Mouse (Mus musculus): ENCODE measurements around the gene Ms4a4b.
"Not testable (repeated sequence)": the region's sequence is repeated elsewhere in the genome, so short reads cannot be mapped to it uniquely, and the experiment has no call there.

The Ms4a4b gene

DNA sequence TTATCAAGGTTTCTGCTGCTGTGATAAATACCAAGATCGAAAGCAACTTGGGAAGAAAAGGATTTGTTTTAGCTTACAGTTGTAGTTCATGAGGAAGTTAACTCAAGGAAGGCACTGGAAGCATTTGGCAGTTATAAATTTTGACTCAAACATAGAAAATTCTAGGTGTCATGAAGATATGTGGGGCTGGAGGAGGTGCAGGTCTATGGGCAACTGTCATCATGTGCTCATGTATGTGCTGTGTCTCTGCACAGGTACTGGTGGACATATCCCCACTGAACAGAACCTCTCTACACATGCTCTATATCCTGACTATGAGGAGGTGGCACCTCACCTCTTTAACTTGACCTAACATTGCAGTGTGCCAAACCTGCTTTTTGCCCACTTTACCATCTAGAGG lies 43.2 kb downstream of the Ms4a4b start:
- no peak for DNase-seq (ENCODE audit: low spot score in 2 of 2)

DNA sequence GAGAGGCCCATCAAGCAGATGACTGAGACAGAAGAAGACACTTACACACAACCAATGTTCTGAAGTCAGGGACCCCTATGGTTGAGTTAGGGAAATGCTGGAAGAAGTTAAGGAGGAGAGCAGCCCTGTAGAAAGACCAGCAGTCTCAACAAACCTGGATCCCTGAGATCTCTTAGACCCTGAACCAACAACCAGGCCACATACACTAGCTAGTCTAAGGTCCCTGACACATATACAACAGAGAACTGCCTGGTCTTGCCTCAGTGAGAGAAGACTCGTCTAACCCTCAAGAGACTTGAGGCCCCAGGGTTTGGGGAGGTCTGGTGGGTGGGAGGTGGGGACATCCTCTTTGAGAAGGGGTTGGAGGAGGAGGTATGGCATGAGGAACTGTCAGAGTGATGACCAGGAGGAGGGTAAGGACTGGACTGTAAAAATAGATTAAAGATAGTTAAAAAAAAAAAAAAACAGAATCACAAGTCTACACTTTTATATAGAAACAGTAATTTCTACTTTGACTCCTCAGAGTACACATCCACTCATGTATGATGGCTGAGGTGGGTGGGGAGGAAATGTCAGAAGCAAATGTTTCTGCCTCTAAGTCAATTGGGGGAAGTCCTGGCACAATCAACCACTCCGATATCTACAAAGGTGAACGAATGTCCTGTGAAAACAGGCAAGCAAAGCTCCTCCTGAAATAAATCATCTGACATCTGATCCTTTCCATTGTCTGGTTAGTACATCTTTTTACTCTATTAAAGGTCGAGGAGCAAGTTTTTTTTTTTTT lies 48.2 kb downstream of the Ms4a4b start:
- no peak for DNase-seq (ENCODE audit: low spot score in 2 of 2)

DNA sequence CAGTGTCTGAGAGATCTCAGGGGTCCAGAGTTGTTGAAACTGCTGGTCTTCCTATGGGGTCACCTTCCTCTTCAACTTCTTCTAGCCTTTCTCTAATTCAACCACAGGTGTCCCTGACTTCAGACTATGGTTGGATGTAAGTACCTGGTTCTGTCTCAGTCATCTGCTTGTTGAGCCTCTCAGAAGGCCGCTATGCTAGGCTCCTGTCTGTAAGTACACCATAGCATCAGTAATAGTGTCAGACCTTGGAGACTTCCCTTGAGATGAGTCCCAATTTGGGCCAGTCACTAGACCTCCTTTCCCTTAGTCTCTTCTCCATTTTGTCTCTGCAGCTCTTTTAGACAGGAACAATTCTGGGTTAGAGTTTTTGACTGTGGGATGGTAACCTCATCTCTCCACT lies 49.3 kb downstream of the Ms4a4b start:
- DNase-seq (ENCODE audit: low spot score in 2 of 2), result no peak

DNA sequence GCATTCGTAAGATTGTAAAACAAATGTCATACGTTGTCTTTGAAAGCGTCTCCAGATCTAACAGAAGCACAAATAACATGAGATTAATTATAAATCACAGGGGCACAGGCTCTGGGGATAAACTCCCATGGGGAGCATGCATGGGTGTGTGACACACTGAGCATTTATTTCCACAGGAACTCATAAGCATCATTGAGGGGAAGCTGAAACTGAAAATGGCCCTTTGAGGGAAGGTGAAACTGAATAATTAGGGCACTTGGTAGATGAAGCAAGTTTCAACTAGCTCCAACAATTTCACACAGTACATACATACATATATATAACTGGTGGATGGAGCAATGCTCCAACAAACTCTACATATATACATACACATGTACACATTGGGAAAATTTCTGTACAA lies 51.2 kb downstream of the Ms4a4b start:
- DNase-seq (ENCODE audit: low spot score in 2 of 2), result no peak

DNA sequence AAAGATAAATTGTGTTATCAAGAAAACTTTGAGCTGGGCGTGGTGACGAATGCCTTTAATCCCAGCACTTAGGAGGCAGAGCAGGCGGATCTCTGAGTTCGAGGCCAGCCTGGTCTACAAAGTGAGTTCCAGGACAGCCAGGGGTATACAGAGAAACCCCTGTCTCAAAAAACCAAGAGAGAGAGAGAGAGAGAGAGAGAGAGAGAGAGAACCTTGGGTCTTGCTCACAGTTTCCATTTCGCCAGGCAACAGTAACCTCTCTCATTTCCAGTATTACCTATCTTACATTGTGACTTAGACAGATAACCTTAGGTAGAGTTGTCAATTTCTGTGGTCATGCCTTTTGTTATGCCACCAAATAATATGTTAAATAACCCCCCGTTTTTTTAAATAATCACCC lies 53.0 kb downstream of the Ms4a4b start:
- no peak for DNase-seq (ENCODE audit: low spot score in 2 of 2)

DNA sequence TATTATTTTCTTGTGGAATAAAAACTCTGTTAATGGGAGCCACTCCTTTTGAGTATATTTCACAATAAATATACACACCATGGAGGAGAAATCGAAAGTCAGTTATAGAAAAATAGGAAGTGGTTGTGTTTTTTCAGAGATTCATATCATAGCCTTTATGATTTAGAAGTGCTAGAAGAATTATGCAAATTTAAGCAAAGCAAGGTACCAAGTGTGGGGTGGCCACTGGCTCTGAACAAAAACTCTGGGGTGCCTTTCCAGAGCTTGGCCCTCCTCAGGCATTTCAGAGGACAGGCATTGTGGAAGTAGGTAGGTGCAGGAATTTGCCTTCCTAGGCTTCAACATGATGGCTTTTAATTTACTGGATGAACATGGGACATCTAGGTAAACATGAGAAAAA lies 53.9 kb downstream of the Ms4a4b start:
- DNase-seq (ENCODE audit: low spot score in 2 of 2), result not testable (repeated sequence)

DNA sequence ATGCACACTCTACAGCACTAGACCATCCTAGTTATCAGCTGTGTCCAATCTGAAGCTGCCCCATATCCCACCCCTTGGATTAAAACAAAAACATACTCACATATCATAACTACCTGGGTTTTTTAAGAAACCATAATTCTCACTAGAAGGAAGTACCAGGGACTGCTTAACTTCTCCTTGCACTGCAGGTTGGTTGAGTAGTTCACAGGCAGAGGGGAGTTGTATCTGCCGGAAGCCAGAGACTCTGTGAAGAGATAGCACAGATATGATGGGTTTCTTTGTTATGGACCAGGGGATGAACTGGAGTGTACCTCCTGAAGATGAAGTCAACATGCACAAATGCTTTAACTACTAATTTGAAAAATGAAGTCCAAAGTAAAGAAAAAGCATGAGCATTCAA lies 57.4 kb downstream of the Ms4a4b start:
- DNase-seq (ENCODE audit: low spot score in 2 of 2), result no peak

DNA sequence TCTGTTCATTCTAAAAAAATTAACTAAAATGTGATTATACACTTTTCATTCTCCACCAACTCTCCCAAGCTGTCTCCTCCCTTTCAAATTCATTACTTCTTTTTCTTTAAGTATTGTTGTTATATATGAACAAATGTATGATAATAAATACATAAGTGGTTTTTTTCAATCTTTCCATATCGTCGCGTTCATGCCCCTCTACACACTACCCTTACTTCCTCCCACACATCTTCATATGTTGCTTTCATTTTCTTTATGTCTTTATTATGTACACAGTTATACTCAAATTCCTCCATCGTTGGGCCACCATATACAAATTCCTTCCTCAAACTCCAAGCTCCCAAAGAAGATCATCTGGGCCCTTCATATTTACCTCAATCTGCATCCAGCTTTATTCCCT lies 58.0 kb downstream of the Ms4a4b start:
- no peak for DNase-seq (ENCODE audit: low spot score in 2 of 2)

DNA sequence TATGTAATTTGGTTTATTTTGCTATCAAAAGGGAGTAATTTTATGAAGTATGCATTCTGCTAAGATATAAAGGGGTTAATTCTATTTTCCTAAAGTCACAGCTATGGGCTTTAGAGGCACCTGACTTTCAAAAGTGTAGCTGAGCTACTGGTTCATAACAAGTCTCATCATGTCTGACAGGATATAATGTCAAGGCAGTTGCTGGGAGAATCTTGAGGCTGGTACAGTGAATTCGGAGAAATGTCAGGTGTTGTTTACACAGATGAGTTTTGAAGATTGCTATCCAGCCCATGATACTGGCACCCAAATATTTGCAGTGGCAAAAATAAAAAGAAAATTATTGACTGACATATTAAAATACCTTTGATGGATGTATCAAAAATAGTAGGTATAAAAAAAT lies 61.5 kb downstream of the Ms4a4b start:
- no peak for DNase-seq (ENCODE audit: low spot score in 2 of 2)

DNA sequence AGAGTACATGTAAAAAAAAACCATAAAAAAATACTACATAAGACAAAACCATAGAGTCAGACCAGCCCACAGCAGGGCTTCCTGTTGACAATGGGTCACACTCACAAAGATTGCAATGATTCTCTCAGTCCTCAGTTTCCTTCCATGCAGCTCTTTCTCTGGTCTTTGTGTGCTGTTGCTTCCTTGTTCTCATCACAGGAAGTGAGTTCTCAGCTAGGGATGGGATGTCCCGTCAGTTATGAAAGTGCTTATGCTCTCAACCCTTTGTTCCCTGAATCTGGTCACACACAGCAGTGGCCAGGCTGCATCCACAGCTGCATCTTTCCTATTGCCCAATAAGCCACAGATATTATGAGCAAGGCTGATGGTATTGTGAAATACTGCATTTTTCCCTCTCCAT lies 70.1 kb downstream of the Ms4a4b start:
- no peak for DNase-seq (ENCODE audit: low spot score in 2 of 2)

DNA sequence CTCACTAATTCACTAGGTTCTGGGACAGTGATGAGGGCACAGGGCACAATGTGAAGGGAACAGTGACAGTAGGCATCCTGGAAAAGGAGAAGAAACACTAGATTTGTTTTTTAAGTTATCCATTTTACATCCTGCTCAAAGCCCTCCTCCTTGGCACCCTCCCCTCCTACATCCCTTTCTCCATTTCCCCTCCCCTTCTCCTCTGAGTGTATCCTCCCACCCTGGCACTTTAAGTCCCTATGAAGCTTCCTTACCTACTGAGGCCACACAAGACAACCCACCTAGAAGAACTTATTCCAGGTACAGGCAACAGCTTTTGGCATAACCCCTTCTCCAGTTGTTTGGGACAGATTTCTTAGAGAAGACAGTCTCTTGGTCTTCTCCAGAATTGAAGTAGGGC lies 72.9 kb downstream of the Ms4a4b start, which contains the start of gene Ms4a6b:
Ms4a6b (plus strand) TSS at position 267 of the 400 bp plus-strand sequence.
- no peak for DNase-seq (ENCODE audit: low spot score in 2 of 2)
